Mouse (Mus musculus) adrenal gland (tissue): ENCODE results near the gene Arl13b.

Experiments used
- intact Hi-C: fragments of 180-260 bp; cut with DNase I; formaldehyde crosslinking; loops from one replicate; pipeline ENCODE4 v1.15.1; 2025

Gene Arl13b

DNA sequence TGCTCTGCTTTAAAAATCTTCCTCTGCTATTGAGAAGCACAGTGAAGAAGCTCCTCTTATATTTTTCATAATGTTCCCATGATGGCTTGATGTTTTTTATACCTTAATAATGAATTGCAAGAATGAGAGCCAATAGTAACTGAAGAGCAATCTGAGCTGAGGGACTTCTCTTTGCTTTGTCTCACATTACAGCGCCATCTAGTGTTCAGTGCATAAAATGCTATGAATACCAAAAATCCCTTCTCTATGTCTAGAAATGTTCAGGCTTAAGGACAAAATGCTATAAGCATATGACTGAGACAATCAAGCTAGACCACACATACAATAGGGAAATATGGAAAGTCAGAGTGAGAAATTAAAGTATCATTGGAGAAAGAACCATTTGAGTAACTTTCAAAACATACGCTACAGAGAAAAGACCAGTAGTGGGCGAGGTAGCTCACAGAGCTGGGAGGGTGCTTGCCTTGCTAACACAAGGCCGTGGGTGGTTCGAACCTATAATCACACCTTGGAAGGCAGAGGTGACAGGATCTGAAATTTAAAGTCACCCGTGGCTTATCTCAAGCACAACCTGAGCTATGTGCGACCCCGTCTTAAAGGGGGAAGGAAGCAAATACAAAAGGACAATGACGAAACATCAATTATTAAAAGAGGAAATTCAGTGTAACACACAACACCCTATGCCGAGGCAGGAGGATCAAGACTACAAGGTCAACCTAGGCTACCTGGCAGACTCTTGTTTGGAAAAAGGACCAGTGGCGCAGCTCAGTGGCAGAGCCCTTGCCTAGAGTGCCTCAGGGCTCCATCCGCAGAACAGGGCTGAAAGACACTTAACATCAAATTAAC is 20.5 kb downstream of the Arl13b start:
- intact Hi-C loops = no loop called here

DNA sequence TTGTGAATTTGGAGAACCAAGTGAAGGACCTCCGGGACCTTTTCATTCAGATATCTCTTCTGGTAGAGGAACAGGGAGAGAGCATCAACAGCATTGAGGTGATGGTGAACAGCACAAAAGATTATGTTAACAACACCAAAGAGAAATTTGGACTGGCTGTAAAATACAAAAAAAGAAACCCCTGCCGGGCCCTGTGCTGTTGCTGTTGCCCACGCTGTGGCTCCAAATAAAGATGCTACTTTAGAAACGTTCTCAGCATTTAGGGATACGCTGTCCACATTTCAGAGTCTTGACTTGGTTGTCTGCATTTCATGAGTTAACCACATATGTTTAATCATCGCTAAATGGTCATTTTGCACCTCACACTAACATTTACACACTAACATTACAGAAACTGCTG is 24.4 kb downstream of the Arl13b start:
- intact Hi-C loops = no loop called here

DNA sequence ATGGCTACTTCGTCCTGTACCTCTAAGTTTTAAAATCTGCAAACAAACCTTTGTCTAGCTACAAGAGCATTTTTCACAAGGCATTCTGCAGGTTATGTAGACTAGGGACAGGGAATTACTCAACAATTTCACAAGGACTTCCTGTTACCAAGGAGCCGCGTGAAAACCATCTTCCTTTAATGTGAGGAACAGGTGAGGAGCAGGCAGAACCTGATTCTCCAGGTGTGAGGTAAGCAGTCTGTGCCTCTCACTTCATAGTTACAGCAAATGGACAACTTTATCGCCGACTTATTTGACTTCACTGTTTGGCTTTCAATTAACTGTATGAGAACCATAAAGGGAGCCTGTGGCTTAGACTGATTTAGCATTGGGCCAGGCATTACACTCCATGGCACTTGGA is 32.3 kb downstream of the Arl13b start, which contains the start of gene Stx19:
TSS of gene Stx19 (plus strand) at position 186 of the 400 bp plus-strand sequence.
- intact Hi-C loops = no loop called here

DNA sequence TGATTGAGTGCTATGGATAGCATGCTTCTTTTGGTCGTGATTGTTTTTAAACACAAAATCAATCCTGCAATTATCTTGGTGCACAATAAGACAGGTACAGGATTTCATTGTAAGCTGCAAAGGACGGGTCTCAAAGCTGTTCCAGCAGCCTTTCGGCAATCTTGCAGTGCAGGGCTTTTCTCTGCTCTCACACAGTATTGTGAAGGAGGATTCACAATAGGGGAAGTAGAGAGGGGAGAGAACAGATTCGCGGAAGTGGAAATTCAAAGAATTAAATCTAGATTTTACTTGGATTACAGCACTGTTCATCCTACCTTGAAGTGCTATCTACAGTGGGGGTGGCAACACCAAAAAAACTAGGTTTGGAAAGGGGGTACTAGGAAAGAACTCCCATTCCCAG is 33.0 kb downstream of the Arl13b start:
- intact Hi-C loops = no loop called here

DNA sequence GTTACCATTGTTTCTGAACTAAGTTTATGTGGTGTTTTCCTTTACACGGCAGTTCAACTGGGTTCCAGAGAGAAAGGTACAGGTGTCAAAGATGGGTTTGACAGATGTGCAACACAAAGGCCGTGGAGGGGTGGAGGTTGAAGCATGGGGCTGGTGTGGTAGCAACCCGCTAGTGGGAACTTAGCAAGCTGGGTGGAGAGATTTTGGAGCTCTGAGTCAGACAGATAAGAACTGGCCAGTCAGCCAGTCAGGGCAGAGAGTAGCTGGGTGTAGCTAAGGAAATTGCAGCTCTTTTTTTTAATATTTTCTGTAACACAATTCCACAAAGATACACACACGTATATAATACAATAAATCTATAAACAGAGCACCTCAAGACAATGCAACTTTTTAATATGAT is 36.0 kb downstream of the Arl13b start:
- intact Hi-C loops = no loop called here

DNA sequence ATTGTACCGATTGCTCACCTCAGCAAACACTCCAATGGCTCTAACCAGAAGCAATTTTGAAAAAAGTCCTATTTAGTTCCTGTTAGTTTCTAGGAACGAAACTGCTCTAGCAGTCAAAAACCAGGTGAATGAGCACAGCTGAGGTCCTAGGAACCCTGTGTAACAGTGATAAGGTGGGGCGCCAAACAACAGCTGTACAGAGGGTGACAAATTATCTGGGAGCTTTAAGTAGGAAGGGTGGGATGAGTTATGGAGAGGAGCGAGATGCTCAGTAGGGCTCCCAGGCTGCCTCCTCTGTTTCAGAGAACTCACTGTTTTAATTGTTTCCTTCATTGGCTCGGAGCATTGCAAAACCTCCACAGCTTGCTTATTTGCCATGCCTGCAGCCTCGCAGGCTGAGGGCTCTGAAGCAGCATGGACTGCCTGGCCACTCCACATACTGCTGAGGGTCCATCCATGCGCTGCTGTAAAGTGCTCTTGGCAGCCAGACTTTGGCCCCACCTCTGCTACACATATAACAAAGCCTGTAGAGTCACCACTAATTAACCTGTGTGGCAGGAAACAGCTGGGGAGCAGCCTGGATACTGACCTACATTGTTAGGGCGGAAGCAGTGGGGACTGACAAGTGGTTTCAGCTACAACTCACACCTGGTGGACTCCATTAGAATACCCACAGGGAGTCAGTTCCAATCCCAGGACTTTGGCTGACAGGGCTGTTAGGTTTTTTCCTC is 39.4 kb downstream of the Arl13b start:
- intact Hi-C loops = no loop called here

DNA sequence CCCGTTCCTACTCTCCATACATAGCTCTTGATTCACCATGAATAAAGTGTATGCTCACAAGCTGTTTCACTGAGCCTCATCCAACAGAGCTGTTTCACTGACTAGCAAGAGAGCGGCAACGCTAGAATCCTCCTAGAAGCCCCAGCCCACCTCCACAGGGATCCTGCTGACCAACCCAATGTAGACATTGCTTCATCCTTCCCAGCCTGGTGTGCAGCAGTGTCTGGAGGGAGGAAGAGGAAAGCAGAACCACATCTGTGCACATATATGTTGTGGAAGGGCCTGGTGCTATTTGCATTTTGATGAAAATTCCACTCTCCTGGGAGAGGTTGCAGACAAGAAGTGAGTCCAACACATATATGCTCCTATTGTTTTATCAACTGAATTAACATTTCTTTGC is 42.2 kb downstream of the Arl13b start:
- intact Hi-C loops = no loop called here

DNA sequence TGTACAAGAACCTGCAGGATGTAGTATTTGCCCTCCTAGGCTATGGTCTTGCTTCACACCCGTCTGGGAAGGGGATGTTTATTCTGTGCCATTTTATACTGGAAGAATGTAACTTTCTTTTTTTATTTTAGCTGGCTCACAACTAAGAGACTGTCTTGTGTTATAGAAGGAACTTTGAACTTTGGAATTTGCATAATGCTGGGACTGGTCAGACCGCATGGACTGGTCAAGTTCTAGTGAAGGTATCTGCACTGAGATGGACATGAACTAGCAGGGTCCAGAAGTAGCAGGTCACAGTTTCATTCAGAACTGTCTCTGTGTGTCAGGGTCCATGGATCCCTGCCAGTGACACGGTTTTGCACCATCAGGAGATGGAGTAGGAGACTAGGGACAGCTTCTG is 47.0 kb downstream of the Arl13b start:
- intact Hi-C loops = no loop called here

DNA sequence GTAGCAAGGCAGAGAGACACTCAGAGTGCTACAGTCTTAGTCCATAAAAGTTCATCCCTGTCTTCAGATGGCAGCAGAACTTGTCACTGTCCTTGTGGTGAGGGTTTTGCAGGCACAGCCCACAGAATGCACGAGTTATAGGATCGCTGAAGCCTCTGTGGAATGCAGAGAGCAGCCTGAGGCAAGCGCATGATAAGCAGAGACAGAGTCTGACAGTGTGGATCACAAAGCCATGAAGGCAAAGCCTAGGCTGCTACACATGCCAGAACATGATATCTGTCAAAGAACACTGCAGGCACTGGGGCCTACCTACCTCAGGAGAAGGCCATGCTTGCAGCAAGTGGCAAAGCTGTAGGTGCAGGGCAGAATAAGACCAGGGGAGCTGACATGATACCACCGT is 47.4 kb downstream of the Arl13b start:
- intact Hi-C loops = no loop called here

DNA sequence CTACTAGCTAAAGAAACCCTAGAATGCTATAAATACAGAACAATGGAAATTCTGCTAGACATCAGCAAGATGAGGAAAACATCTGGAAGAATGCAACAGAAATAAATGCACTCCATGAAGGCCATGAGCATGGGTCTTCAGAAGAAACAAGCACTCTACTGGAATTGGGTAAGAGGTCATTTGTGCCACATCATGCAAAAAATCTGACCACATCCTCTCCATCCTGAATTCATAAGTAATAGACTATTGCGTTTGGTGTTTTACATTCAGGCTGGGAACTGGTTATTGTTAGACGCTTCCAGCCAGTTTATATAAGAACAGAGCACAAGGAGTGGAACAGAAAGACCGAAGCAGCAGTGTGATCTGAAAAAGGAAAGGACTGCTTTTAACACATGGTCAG is 48.0 kb downstream of the Arl13b start:
- intact Hi-C loops = no loop called here

DNA sequence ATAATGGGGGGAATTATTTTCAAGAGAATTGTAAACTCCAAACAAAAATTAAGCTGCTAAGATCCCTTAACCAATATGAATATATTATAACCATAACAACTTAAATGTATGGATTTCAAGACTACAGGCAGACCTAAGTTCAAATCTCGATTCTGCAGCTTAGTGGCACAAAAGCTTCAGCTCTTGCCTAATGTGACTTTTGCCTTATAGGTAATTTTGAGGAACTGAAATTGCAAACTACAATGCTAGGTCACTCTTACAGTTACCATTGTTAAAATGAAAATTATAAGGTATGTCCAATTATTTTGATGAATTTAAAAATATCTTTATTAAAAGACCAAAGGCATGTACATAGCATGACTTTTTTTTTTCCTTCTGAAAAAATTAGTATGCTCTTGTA is 50.2 kb downstream of the Arl13b start:
- intact Hi-C loops = no loop called here

DNA sequence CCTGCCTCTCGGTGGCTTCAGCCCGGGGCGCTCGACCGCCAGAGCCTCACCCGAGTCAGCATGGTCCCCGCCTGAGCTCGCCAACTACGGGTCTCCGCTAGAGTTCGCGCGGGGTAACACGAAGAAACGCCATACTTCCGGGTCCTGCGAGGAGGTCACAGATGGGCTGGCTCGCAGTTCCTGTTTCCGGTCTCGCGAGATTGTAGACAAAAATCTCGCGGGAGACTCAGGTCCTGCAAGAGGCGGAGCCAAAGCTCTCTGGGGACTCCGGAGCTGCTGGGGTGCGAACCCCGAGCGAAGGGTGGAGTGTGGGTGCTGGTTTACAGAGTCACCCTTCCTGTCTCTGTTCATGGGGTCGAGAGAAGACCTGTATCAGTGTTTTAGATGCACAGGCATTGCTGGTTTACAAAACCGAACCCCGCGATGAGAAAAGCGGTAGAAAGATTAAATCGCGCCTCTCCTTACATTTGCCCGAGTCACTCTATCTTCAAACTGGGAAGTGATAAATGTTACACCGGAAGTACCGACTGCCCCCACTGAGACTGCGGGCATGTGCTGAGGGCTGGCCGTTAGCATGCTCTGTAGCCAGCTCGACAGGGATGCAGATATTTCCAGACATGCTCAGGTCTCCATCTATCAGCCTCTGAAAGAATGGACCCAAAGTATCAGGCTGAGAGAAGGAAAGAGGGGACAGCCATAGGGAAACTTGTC is 60.1 kb downstream of the Arl13b start, which contains the start of gene Nsun3:
TSS of gene Nsun3 (minus strand) at position 198 of the 711 bp plus-strand sequence.
- intact Hi-C loops = loop anchor here (10.0 kb wide), 1 partner anchor 68 kb away; the partner anchor contains the start of gene Pros1

DNA sequence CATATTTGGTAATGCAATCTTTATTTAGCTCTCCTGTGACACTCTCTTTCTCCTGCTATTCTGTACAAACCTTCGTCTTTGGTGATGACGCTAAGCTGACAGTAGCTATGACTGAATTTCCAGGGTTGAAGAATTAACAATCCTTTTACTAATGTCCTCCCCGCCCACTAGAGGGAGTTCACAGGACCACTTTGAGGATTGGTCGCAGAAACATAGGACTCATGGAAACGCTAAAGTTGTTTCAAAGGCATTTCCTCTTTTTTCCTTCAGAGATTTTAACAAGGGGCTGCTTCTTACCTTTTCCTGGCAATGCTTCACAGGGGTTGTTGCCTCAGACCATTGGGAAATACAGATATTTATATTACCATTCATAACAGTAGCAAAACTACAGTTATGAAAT is 64.6 kb downstream of the Arl13b start:
- intact Hi-C loops = loop anchor here (10.0 kb wide), 1 partner anchor 73 kb away; the partner anchor contains the start of gene Pros1

DNA sequence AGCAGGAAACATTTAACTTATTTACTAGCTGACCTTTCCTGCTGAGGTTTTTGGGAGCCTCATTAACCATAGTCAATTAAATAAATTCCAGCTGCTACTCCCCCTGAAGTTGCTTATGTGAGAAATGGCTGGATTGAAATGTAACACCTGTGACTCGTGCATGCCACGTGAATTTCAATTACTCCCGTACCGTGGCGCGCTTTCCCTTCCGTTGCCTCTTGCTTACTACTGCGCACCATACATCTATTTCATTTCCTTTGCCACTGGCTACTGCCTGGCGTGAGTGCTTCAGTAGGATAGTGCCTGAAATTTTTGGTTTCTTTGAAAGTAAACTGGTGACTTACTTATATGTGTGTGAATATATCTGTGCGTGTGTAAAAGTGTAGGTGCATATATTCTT is 68.6 kb downstream of the Arl13b start:
- intact Hi-C loops = no loop called here

DNA sequence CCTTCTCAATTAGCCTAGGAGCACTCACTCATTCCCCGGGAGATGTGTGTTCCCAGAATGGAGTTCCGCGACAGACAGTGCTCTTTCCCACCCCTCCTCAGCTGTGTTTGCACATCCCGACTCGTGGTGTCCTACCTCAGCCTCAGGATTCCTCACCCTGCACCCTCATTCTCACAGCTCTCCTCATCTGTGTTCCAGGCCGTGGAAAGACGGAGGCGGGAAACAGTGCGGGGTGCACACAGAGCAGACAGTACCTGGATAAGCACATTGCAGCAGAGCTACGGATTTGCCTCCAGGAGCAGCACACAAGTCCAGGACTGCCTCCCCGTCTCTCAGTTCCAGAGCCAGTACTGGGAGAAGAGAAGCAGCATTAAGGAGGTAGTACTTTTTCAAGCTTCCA is 70.8 kb downstream of the Arl13b start:
- intact Hi-C loops = no loop called here

DNA sequence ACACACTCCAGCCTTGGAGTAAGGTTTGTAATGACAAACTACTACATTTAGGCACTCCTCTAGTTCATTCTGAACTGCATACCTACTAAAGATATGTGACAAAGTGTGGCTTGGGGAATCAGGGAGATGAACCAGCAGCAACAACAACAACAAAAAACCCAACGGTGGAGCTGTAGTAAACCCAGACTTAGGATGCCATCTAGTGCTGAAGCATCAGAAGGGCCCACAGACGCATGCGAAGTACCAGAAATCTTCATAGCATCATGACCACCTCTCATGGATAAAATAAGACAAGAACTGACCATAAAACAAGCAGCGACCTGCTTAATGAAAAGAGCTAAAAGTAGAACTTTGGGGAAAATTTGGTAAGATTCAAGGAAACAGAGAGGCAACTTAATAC is 73.4 kb downstream of the Arl13b start:
- intact Hi-C loops = no loop called here

DNA sequence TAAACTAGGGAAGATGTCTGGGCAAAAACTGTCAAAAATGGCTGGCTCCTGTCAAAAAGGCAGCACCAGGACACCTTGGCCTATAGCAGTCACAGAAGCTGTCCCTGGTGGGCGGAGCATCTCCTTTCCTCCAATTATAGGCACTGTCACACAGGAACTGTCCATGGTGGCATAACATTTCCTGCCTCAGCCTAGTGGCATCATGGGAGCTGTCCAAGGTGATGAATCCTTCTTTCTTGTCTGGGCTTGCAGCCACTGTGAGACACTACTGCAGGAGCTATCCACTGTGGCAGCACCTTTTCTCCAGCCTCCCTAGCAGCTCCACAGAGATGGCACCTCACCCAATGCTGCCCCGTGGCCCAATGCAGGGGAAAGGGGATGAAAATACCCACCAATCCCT is 88.5 kb downstream of the Arl13b start:
- intact Hi-C loops = no loop called here

DNA sequence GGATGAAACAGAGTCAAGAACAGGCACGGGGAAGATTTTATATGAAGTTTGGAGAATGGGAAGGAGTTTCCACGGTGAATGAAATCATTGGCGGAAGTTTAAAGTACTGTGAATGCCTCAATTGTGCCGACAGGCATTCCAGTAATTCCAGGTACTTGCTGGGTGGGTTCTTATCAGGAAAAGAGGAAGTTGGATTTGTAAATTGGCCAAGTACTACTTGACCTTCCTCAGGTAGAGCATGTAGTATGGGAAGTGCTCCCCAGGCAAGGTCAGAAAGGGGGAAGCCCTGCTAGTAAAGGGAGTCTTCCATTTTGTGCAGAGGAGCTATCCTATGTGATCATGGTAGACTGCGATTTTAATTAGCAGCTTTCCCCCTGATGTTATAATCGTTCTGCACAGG is 91.5 kb downstream of the Arl13b start:
- intact Hi-C loops = no loop called here

DNA sequence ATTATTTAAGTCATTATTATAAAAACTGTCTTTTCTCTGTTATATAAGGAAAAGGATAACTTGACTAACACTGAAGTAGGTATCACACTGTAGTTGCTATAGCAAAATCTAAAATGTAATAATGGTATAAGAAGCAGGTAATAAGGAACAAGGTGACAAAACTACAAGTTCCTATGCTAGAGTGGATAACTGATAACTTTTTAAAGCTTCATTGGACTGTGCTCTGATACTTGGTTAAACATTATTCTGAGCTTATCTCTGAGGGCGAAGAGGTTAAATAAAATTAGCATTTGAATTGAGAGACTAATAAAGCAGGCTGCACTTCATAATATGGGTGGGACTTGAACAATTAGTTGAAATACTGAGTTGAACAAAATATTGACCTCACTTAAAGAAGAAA is 93.2 kb downstream of the Arl13b start:
- intact Hi-C loops = no loop called here

DNA sequence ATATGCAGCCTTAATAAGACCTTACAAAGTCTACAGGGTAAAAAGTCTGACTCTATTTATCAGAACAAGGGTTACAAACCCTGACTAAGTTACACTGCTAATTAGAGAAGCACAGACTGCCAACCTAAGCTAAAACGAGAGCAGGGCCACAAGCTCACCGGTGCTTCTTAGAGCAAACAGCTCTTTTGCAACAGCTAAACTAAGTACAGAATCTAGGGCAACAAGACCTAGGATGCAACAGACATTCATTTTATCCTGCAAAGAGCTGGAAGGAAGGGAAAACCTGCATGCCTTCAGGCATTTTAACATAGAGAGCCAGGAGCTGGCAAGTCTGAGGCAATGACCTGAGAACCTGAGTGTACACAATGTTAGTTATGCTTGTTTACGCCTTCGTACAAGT is 93.8 kb downstream of the Arl13b start:
- intact Hi-C loops = no loop called here

DNA sequence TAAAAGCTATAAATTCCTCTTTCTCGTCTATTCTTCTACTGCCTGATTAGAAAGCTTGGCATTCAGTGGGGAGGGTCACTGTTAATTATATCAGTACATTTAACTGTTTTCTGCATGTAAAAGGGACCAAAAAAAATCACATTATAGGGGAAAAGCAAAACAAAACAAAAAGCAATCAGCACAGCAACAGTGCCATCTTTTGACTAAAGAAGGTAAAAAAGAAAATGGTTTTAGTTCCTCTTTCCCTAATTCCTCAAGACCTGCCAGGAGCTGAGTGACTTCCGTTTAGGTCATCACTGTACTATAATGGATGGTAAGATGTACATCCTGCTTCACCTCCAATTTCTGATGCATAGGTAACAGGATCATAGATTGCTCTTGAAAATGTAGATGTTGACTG is 101.0 kb downstream of the Arl13b start:
- intact Hi-C loops = no loop called here
